Comparison of ENCODE assay signal across 8 mouse cellular contexts in genomic region chr9:56508835-56509451, GRCm38 (mm10).
A peak's percentile ranks its signal among the peaks of the same experiment; 100 is the strongest.
DNase-seq lines count a peak whose midpoint lies in the region; ATAC-seq and TF ChIP-seq lines count a peak whose summit lies in the region.

No protein-coding gene starts in this region.

- ATAC-seq in heart, embryonic 11.5 days (replicated peaks; ENCODE audit: insufficient number of reproducible peaks, low FRiP score, low TSS enrichment): no peak
- peak; percentile 3; the same call in 1 of the 2 replicates for ATAC-seq in lung, embryonic 14.5 days (ENCODE audit: insufficient read depth)
- ATAC-seq in forebrain, embryonic 11.5 days (replicated peaks; ENCODE audit: low FRiP score): no peak

- TF ChIP-seq CTCF in MEL (IDR thresholded peaks at IDR 0.05 in 2 of 3, conservative IDR thresholded peaks at IDR 0.05 in 1 of 3; ENCODE audit: control insufficient read depth in 1 of 3, insufficient read depth in 1 of 3, low read depth in 2 of 3, low read length in 3 of 3, poor library complexity in 1 of 3, severe bottlenecking in 1 of 3): no peak
- TF ChIP-seq CTCF in lung, embryonic 14.5 days (IDR thresholded peaks at IDR 0.05; ENCODE audit: low read depth): no peak

- H3K36me3 ChIP-seq in MEL (ENCODE audit: control insufficient read depth in 1 of 2, insufficient read depth in 2 of 2, low read length in 2 of 2): peaks cover 0 to 2% of the 10 kb centered on the region in 2 experiments; a peak in 2 of 4 replicates
- no peaks in the 10 kb centered on the region for H3K36me3 ChIP-seq in heart, embryonic 11.5 days (ENCODE audit: control insufficient read depth, insufficient read depth, low read length)
- H3K36me3 ChIP-seq in lung, embryonic 14.5 days (ENCODE audit: insufficient read depth): no peaks in the 10 kb centered on the region
- H3K36me3 ChIP-seq in forebrain, embryonic 11.5 days (ENCODE audit: control insufficient read depth, insufficient read depth, low read length): no peaks in the 10 kb centered on the region

- 48% methylated on average over 11 of the region's 11 CpGs for WGBS in heart, embryonic 11.5 days (ENCODE audit: insufficient replicate concordance)
- 29% methylated on average over 11 of the region's 11 CpGs for WGBS in lung, embryonic 14.5 days
- 82% methylated on average over 11 of the region's 11 CpGs for WGBS in forebrain, embryonic 11.5 days

- H3K9ac ChIP-seq in MEL (ENCODE audit: control insufficient read depth, low read depth, low read length, poor library complexity, severe bottlenecking): no peak overlapping the region
- 0 out of 2 replicates have a peak overlapping the region, but pooled peaks have one; percentile 28 for H3K9ac ChIP-seq in heart, embryonic 11.5 days (ENCODE audit: low read depth, low read length)
- no peak overlapping the region for H3K9ac ChIP-seq in lung, embryonic 14.5 days
- no peak overlapping the region for H3K9ac ChIP-seq in forebrain, embryonic 11.5 days (ENCODE audit: low read length)

- peaks cover 0 to 8% of the 10 kb centered on the region in 2 experiments; a peak in 2 of 4 replicates for H3K4me1 ChIP-seq in MEL (ENCODE audit: control insufficient read depth in 1 of 2, insufficient read depth in 2 of 2, low read length in 2 of 2)
- peaks cover 33% of the 10 kb centered on the region for H3K4me1 ChIP-seq in heart, embryonic 11.5 days (ENCODE audit: control insufficient read depth, insufficient read depth, low read length)
- H3K4me1 ChIP-seq in lung, embryonic 14.5 days (ENCODE audit: insufficient read depth): peaks cover 28% of the 10 kb centered on the region
- H3K4me1 ChIP-seq in forebrain, embryonic 11.5 days (replicated peaks; ENCODE audit: control insufficient read depth, insufficient read depth, low read length): peaks cover 11% of the 10 kb centered on the region; the same call in 1 of the 2 replicates

- H3K79me2 ChIP-seq in MEL (ENCODE audit: control insufficient read depth, insufficient read depth, low read length, poor library complexity): no peaks in the 10 kb centered on the region

- no peak overlapping the region for H3K4me3 ChIP-seq in MEL (ENCODE audit: control insufficient read depth in 1 of 2, insufficient read depth in 1 of 2, low read depth in 2 of 2, low read length in 2 of 2)
- H3K4me3 ChIP-seq in heart, embryonic 11.5 days (ENCODE audit: low read depth, low read length): no peak overlapping the region
- H3K4me3 ChIP-seq in lung, embryonic 14.5 days (ENCODE audit: low read depth, low read length): no peak overlapping the region
- no peak overlapping the region for H3K4me3 ChIP-seq in forebrain, embryonic 11.5 days (ENCODE audit: low read depth, low read length)

- H3K4me2 ChIP-seq in heart, embryonic 11.5 days: no peak overlapping the region
- no peak overlapping the region for H3K4me2 ChIP-seq in lung, embryonic 14.5 days
- H3K4me2 ChIP-seq in forebrain, embryonic 11.5 days (ENCODE audit: low read depth, low read length, severe bottlenecking): no peak overlapping the region

- TF ChIP-seq RAD21 in MEL (IDR thresholded peaks at IDR 0.05; ENCODE audit: low read depth, low read length): no peak

- intact Hi-C loops in left cerebral cortex, postnatal 36 days (cut with DNase I): loop anchor here (5.0 kb wide), 3 partner anchors 43 to 297 kb away; no protein-coding TSS in a partner anchor

- no peaks in the 10 kb centered on the region for H3K9me3 ChIP-seq in MEL (replicated peaks; ENCODE audit: insufficient read depth, low read length)
- H3K9me3 ChIP-seq in heart, embryonic 11.5 days (replicated peaks; ENCODE audit: control insufficient read depth, low read length): no peaks in the 10 kb centered on the region
- H3K9me3 ChIP-seq in lung, embryonic 14.5 days (ENCODE audit: low read depth, low read length): no peaks in the 10 kb centered on the region
- H3K9me3 ChIP-seq in forebrain, embryonic 11.5 days (ENCODE audit: control insufficient read depth, low read length): no peaks in the 10 kb centered on the region

- TF ChIP-seq POLR2A in MEL (IDR thresholded peaks at IDR 0.05; ENCODE audit: control insufficient read depth in 1 of 2, insufficient read depth in 1 of 2, low read depth in 1 of 2, low read length in 2 of 2, poor library complexity in 1 of 2): no peak

- H3K27ac ChIP-seq in MEL (ENCODE audit: control insufficient read depth, low read depth, low read length): no peak overlapping the region
- peak overlapping the region; percentile 41 for H3K27ac ChIP-seq in heart, embryonic 11.5 days (ENCODE audit: low read depth, low read length)
- H3K27ac ChIP-seq in lung, embryonic 14.5 days (ENCODE audit: low read depth): peak overlapping the region; percentile 55
- H3K27ac ChIP-seq in forebrain, embryonic 11.5 days (ENCODE audit: low read depth, low read length): no peak overlapping the region

- no peaks in the 10 kb centered on the region for H3K27me3 ChIP-seq in MEL (ENCODE audit: control insufficient read depth in 1 of 2, insufficient read depth in 2 of 2, low read length in 2 of 2)
- H3K27me3 ChIP-seq in heart, embryonic 11.5 days (ENCODE audit: control insufficient read depth, insufficient read depth, low read length): no peaks in the 10 kb centered on the region
- no peaks in the 10 kb centered on the region for H3K27me3 ChIP-seq in lung, embryonic 14.5 days (ENCODE audit: insufficient read depth, low read length)
- H3K27me3 ChIP-seq in forebrain, embryonic 11.5 days (ENCODE audit: control insufficient read depth, insufficient read depth, low read length): no peaks in the 10 kb centered on the region

- no peak for TF ChIP-seq EP300 in MEL (IDR thresholded peaks at IDR 0.05; ENCODE audit: low read depth in 1 of 2, low read length in 2 of 2)

- DNase-seq in 3134 (ENCODE audit: extremely low read depth, insufficient read length, low spot score) (peak; percentile 73), MEL (ENCODE audit: low read depth, low spot score) (peak; percentile 51)
- peak; percentile 85 for DNase-seq in lung, embryonic 14.5 days
- DNase-seq in left cerebral cortex, adult 9 months (ENCODE audit: low spot score in 2 of 2): no peak
- no peak for DNase-seq in layer of hippocampus, postnatal 10 days (ENCODE audit: low spot score in 2 of 2)
- DNase-seq in forebrain, embryonic 11.5 days (ENCODE audit: low spot score): no peak
- no peak for DNase-seq in left cerebral cortex, postnatal 36 days (ENCODE audit: low spot score in 2 of 2)

TF ChIP-seq in MEL, 35 proteins besides CTCF, POLR2A, EP300 and RAD21:
- no peak for TF ChIP-seq UBTF (IDR thresholded peaks at IDR 0.05; ENCODE audit: borderline replicate concordance, insufficient read depth, low read depth, low read length)
- peak; percentile 28; the same call in 1 of the 2 replicates for TF ChIP-seq TAL1 (IDR thresholded peaks at IDR 0.05; ENCODE audit: low read length)
- no peak for TF ChIP-seq ZKSCAN1 (IDR thresholded peaks at IDR 0.05; ENCODE audit: low read depth, low read length)
- no peak for TF ChIP-seq CHD2 (IDR thresholded peaks at IDR 0.05; ENCODE audit: low read length)
- TF ChIP-seq GATA1 (IDR thresholded peaks at IDR 0.05; ENCODE audit: low read depth, low read length): peak; percentile 60
- no peak for TF ChIP-seq NRF1 (IDR thresholded peaks at IDR 0.05; ENCODE audit: insufficient read depth, low read depth, low read length, poor library complexity, severe bottlenecking)

Comparison
In these comparisons a context has a peak if more than half of its experiments do, and no peak if none do; other contexts are left out.
1. DNase-seq: peak in 3134 (single experiment), MEL (single experiment) and lung, embryonic 14.5 days (single experiment); none in left cerebral cortex, adult 9 months (0 of 2), layer of hippocampus, postnatal 10 days (0 of 2), forebrain, embryonic 11.5 days (single experiment) and left cerebral cortex, postnatal 36 days (0 of 2).
2. H3K27ac ChIP-seq: peak in heart, embryonic 11.5 days (single experiment) and lung, embryonic 14.5 days (single experiment); none in MEL (single experiment) and forebrain, embryonic 11.5 days (single experiment).